ENCODE assay signal across 8 mouse cellular contexts in genomic region chr8:8657692-8658355, GRCm38 (mm10). TPM values are rescaled to one million over a fixed set of nuclear protein-coding genes. Genes with fewer than 3 reads are reported as not detected.
DNase-seq lines count a peak whose midpoint lies in the region; ATAC-seq and TF ChIP-seq lines count a peak whose summit lies in the region.
"Had no signal": no experiment of that assay in that cellular context is flagged by ENCODE, and none has a peak within 500 bp of the region (broad histone marks: within the 10 kb centered on the region; RNA-seq: fewer than 3 reads in every experiment).

No protein-coding gene starts in this region.

- DNase-seq in lung, postnatal 0 days (ENCODE audit: low spot score) = no peak
- DNase-seq in lung, postnatal 14 days = no peak
- DNase-seq in liver, embryonic 14.5 days (ENCODE audit: low read depth in 3 of 3, low spot score in 3 of 3) = no peak
- DNase-seq in cerebellum, adult 18-20 months = no peak
- DNase-seq in left cerebral cortex, postnatal 4 days = no peak
- no peak for DNase-seq in gastrocnemius, postnatal 36 days
- DNase-seq: thymus, postnatal 36 days had no signal

- H3K4me2 ChIP-seq in lung, postnatal 0 days (replicated peaks; ENCODE audit: low read depth, low read length) = peak overlapping the region; percentile 93
- H3K4me2 ChIP-seq in forebrain, embryonic 16.5 days (ENCODE audit: low read length) = peak overlapping the region; percentile 78
- 0 out of 2 replicates have a peak overlapping the region, but pooled peaks have one; percentile 6 for H3K4me2 ChIP-seq in liver, embryonic 14.5 days (ENCODE audit: low read depth)

- H3K4me3 ChIP-seq in lung, postnatal 0 days (ENCODE audit: low read depth, low read length) = peak overlapping the region; percentile 86
- H3K4me3 ChIP-seq in forebrain, embryonic 16.5 days (replicated peaks; ENCODE audit: low read length) = peak overlapping the region; percentile 64
- no peak overlapping the region for H3K4me3 ChIP-seq in liver, embryonic 14.5 days (ENCODE audit: insufficient read depth in 1 of 2, low read depth in 2 of 2, low read length in 2 of 2)

- H3K9me3 ChIP-seq in lung, postnatal 0 days (ENCODE audit: low read length) = no peaks in the 10 kb centered on the region
- no peaks in the 10 kb centered on the region for H3K9me3 ChIP-seq in forebrain, embryonic 16.5 days (ENCODE audit: control insufficient read depth, low read length)
- no peaks in the 10 kb centered on the region for H3K9me3 ChIP-seq in liver, embryonic 14.5 days (ENCODE audit: control insufficient read depth, low read length)

- H3K27ac ChIP-seq in lung, postnatal 0 days (ENCODE audit: low read length) = peak overlapping the region; percentile 47; the same call in 1 of the 2 replicates
- H3K27ac ChIP-seq in forebrain, embryonic 16.5 days (ENCODE audit: low read length) = peak overlapping the region; percentile 98
- no peak overlapping the region for H3K27ac ChIP-seq in liver, embryonic 14.5 days

- no peak for TF ChIP-seq EP300 in lung, postnatal 0 days (IDR thresholded peaks at IDR 0.05)
- TF ChIP-seq EP300 in liver, embryonic 14.5 days (IDR thresholded peaks at IDR 0.05; ENCODE audit: low read depth) = no peak

- TF ChIP-seq CTCF in lung, postnatal 0 days (IDR thresholded peaks at IDR 0.05) = no peak
- no peak for TF ChIP-seq CTCF in liver, embryonic 14.5 days (IDR thresholded peaks at IDR 0.05; ENCODE audit: low read depth)

- 39% methylated on average over 5 of the region's 5 CpGs for WGBS in lung, postnatal 0 days
- 5% methylated on average over 5 of the region's 5 CpGs for WGBS in forebrain, embryonic 16.5 days
- 65% methylated on average over 5 of the region's 5 CpGs for WGBS in liver, embryonic 14.5 days (ENCODE audit: insufficient replicate concordance)

- H3K9ac ChIP-seq in lung, postnatal 0 days (replicated peaks; ENCODE audit: low read depth) = no peak overlapping the region; the same call in 1 of the 2 replicates
- peak overlapping the region; percentile 99 for H3K9ac ChIP-seq in forebrain, embryonic 16.5 days (replicated peaks; ENCODE audit: low read depth, low read length)
- H3K9ac ChIP-seq in liver, embryonic 14.5 days (replicated peaks) = no peak overlapping the region

- no peaks in the 10 kb centered on the region for H3K27me3 ChIP-seq in lung, postnatal 0 days (replicated peaks; ENCODE audit: insufficient read depth, low read length)
- H3K27me3 ChIP-seq in forebrain, embryonic 16.5 days (replicated peaks; ENCODE audit: control insufficient read depth, insufficient read depth, low read length) = no peaks in the 10 kb centered on the region
- H3K27me3 ChIP-seq in liver, embryonic 14.5 days (ENCODE audit: control insufficient read depth, insufficient read depth, low read length) = peaks cover 35% of the 10 kb centered on the region

- no peaks in the 10 kb centered on the region for H3K36me3 ChIP-seq in lung, postnatal 0 days (ENCODE audit: insufficient read depth, low read length)
- H3K36me3 ChIP-seq in forebrain, embryonic 16.5 days (ENCODE audit: control insufficient read depth, insufficient read depth) = no peaks in the 10 kb centered on the region
- no peaks in the 10 kb centered on the region for H3K36me3 ChIP-seq in liver, embryonic 14.5 days (replicated peaks; ENCODE audit: control insufficient read depth, insufficient read depth, low read depth)

- H3K4me1 ChIP-seq in lung, postnatal 0 days (ENCODE audit: insufficient read depth, low read depth, low read length) = peaks cover 8% of the 10 kb centered on the region; the same call in 1 of the 2 replicates
- H3K4me1 ChIP-seq in forebrain, embryonic 16.5 days (replicated peaks; ENCODE audit: control insufficient read depth, insufficient read depth, low read length) = peaks cover 34% of the 10 kb centered on the region
- 0 out of 4 replicates have a peak, but pooled peaks cover 0 to 2% of the 10 kb centered on the region in 2 experiments for H3K4me1 ChIP-seq in liver, embryonic 14.5 days (replicated peaks; ENCODE audit: control insufficient read depth in 2 of 2, insufficient read depth in 2 of 2, low read length in 1 of 2)

- intact Hi-C loops in left cerebral cortex, postnatal 4 days (cut with DNase I) = loop anchor here (5.0 to 10.0 kb wide), 2 partner anchors 36 to 423 kb away; no protein-coding TSS in a partner anchor
- intact Hi-C loops in gastrocnemius, postnatal 36 days (cut with DNase I) = no loop called here

- no peak for ATAC-seq in lung, postnatal 0 days
- ATAC-seq in forebrain, embryonic 16.5 days = no peak
- no peak for ATAC-seq in liver, embryonic 14.5 days (ENCODE audit: insufficient read depth)

RNA-seq across cellular contexts. Expression of gene Efnb2, which starts 3.2 kb away (rescaled TPM):
- 26.7 and 30.1 TPM in 2 replicates for polyA plus RNA-seq in lung, postnatal 0 days (2015; fragmentation: Nextera tagmentation; extraction: Ambion mirVana)
- 54.6 and 68.2 TPM in 2 replicates for polyA plus RNA-seq in forebrain, embryonic 16.5 days (2015; fragmentation: Nextera tagmentation; extraction: Ambion mirVana)
- polyA plus RNA-seq in liver, embryonic 14.5 days (2012; rRNA removed) = 0.82 and 0.85 TPM in 2 replicates
- polyA plus RNA-seq in liver, embryonic 14.5 days (2014; fragmentation: Nextera tagmentation; extraction: Ambion mirVana) = 0.56 and 0.79 TPM in 2 replicates
- total RNA-seq in left cerebral cortex, postnatal 4 days (2021) = 100 to 1,000 TPM; 151 to 153 TPM
- 1 to 10 TPM; 5.7 to 7.0 TPM for total RNA-seq in gastrocnemius, postnatal 36 days (2021)

RNA-seq across cellular contexts. Expression of gene Arglu1, which starts 32.5 kb away (rescaled TPM):
- polyA plus RNA-seq in lung, postnatal 0 days (2015; fragmentation: Nextera tagmentation; extraction: Ambion mirVana) = 126 and 139 TPM in 2 replicates
- polyA plus RNA-seq in forebrain, embryonic 16.5 days (2015; fragmentation: Nextera tagmentation; extraction: Ambion mirVana) = 181 and 192 TPM in 2 replicates
- polyA plus RNA-seq in liver, embryonic 14.5 days (2012; rRNA removed) = 26.8 and 31.5 TPM in 2 replicates
- 37.1 and 37.5 TPM in 2 replicates for polyA plus RNA-seq in liver, embryonic 14.5 days (2014; fragmentation: Nextera tagmentation; extraction: Ambion mirVana)
- 100 to 1,000 TPM; 124 to 126 TPM for total RNA-seq in left cerebral cortex, postnatal 4 days (2021)
- 10 to 100 TPM; 31.0 to 34.5 TPM for total RNA-seq in gastrocnemius, postnatal 36 days (2021)

Comparison
In these comparisons a context has a peak if more than half of its experiments do, and no peak if none do; other contexts are left out.
1. H3K4me2 ChIP-seq: peak in every context shown above with its lines; median percentile 93 in lung, postnatal 0 days; 78 in forebrain, embryonic 16.5 days; 6 in liver, embryonic 14.5 days.
2. H3K4me3 ChIP-seq: peak in lung, postnatal 0 days (single experiment) and forebrain, embryonic 16.5 days (single experiment); none in liver, embryonic 14.5 days (0 of 2).
3. RNA of gene Efnb2, which starts 3.2 kb away (polyA plus RNA-seq): 54.6 to 68.2 TPM in forebrain, embryonic 16.5 days and 26.7 to 30.1 TPM in lung, postnatal 0 days; 0.56 to 0.85 TPM in liver, embryonic 14.5 days; every median in the first group is over 10 times any median in the second.